Mouse (Mus musculus) midbrain, embryonic 14.5 days (tissue): Measurements from ENCODE around the gene Snx8. TPM values are rescaled to one million over a fixed set of nuclear protein-coding genes. Genes with fewer than 3 reads are reported as not detected.

Source experiments
- ATAC-seq: fragments of 200-750 bp; cut with Nextera tagmentation; 2 replicates; pipeline ENCODE4 v1.8.0; 2017; ENCODE audit warnings: moderate number of reproducible peaks, moderate library complexity; ENCODE audit not compliant: low FRiP score, low TSS enrichment
- DNase-seq: peaks from one replicate; pipeline ENCODE4 v3.0.0-alpha.2; 2015
- H3K27ac ChIP-seq: fragments of 300-500 bp; sonication (generic); replicated peaks from 2 replicates; pipeline ENCODE4 v1.5.1; 2014; ENCODE audit warnings: mild to moderate bottlenecking, low read depth, low read length, moderate library complexity
- H3K27me3 ChIP-seq: fragments of 300-500 bp; sonication (generic); 2 replicates; pipeline ENCODE4 v1.6.1; 2014; ENCODE audit warnings: low read length, control low read depth, mixed read lengths; ENCODE audit not compliant: control insufficient read depth, insufficient read depth
- H3K36me3 ChIP-seq: fragments of 300-500 bp; sonication (generic); 2 replicates; pipeline ENCODE4 v1.6.1; 2014; ENCODE audit warnings: low read length, control low read depth; ENCODE audit not compliant: control insufficient read depth, insufficient read depth
- H3K4me1 ChIP-seq: fragments of 300-500 bp; sonication (generic); 2 replicates; pipeline ENCODE4 v1.6.1; 2014; ENCODE audit warnings: mild to moderate bottlenecking, antibody characterized with exemption, low read length, control low read depth; ENCODE audit not compliant: control insufficient read depth, insufficient read depth
- H3K4me2 ChIP-seq: fragments of 300-500 bp; sonication (generic); 2 replicates; pipeline ENCODE4 v1.6.1; 2014; ENCODE audit warnings: mild to moderate bottlenecking, low read length, moderate library complexity
- H3K4me3 ChIP-seq: fragments of 300-500 bp; sonication (generic); replicated peaks from 2 replicates; pipeline ENCODE4 v1.5.1; 2014; ENCODE audit warnings: low read depth, low read length
- H3K9ac ChIP-seq: fragments of 300-500 bp; sonication (generic); replicated peaks from 2 replicates; pipeline ENCODE4 v1.6.1; 2014; ENCODE audit warnings: mild to moderate bottlenecking, low read length, moderate library complexity
- H3K9me3 ChIP-seq: fragments of 300-500 bp; sonication (generic); 2 replicates; pipeline ENCODE4 v1.6.1; 2016; ENCODE audit warnings: low read length, control low read depth, mixed read lengths; ENCODE audit not compliant: control insufficient read depth
- WGBS: fragments of 180-500 bp; shearing (Covaris S2); extraction: QIAGEN DNeasy Blood & Tissue Kit; methylation state at CpG from one replicate; pipeline ENCODE4 v1.1.7; 2014; 5-methylcytosine and 5-hydroxymethylcytosine counted together
- polyA plus RNA-seq: library from polyadenylated mRNA; unstranded; fragments of >200 nt; fragmentation: Nextera tagmentation; extraction: Ambion mirVana; gene quantifications from 2 replicates; pipeline ENCODE4 v1.2.1, GENCODE M21; 2014

The Snx8 gene
- polyA plus RNA-seq, 1 experiment from 2014 or later, result 13.4 TPM

DNA sequence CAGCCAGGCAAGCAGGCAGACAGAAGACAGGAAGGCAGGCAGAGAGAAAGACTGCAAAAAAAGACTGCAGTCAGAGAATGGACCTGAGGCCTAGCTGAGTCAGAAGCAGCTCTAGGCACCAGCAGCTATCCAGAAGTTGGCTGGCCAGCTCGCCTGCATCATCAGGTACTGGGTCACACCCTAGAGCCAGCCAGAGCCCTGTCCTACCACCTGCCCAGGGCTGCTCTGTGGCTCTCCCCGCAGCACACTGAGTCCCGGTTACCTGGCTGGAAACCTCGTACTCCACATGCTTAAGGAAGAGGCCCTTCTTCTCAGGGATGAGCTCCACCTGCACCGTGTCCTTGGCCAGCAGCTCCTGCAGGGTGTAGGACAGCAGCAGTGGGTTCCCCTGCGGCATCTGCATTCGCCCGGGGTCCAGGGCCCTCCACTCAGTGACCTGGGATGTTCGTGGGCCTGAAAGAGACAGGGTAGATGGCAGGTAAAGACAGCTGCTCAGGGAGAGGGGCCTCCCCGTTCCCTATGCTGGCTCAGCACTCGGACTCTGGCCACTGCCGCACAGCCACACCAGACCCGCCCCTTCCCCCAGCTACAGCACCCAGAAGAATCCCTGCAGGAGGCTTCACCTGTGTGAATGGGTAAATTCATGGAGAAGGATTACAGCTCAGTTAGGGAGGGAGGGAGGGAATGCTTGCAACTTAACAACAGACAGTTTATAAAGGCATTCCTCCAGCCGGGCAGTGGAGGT, 29.0 kb downstream of the Snx8 start:
- Histone ChIP-seq H3K36me3 (peaks cover 25% of the 10 kb centered on the region), H3K4me3 (no peak overlapping the region), H3K4me1 (no peaks in the 10 kb centered on the region), H3K27ac (no peak overlapping the region), H3K4me2 (no peak overlapping the region), H3K27me3 (no peaks in the 10 kb centered on the region), H3K9ac (no peak overlapping the region), H3K9me3 (no peaks in the 10 kb centered on the region)
- 79% methylated on average over 14 of the region's 14 CpGs for WGBS
- ATAC-seq (no peak), DNase-seq (no peak)

DNA sequence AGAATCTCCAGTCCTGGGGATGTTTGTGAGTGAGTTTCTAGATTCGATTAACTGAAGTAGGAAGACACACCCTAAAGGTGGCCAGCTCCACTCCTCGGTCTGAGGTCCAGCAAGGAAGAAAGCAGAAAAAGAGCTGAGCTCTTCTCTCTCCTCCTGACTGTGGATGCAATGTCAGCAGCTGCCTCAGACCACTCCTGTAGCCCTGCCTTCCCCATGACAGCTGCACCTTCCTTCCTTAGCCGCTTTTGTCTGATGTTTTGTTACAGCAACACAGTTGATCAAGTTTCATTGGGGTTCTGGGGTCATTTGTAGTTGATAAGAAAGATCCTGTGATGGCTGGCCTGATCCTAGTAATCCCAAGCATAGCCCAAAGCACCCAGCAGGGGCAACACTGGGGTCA, 31.6 kb downstream of the Snx8 start:
- Histone ChIP-seq H3K27me3 (no peaks in the 10 kb centered on the region), H3K4me2 (no peak overlapping the region), H3K9me3 (no peaks in the 10 kb centered on the region), H3K36me3 (peaks cover 48% of the 10 kb centered on the region), H3K27ac (no peak overlapping the region), H3K9ac (no peak overlapping the region), H3K4me1 (no peaks in the 10 kb centered on the region), H3K4me3 (no peak overlapping the region)
- 99% methylated on average over 3 of the region's 3 CpGs for WGBS
- DNase-seq, result no peak
- no peak for ATAC-seq

DNA sequence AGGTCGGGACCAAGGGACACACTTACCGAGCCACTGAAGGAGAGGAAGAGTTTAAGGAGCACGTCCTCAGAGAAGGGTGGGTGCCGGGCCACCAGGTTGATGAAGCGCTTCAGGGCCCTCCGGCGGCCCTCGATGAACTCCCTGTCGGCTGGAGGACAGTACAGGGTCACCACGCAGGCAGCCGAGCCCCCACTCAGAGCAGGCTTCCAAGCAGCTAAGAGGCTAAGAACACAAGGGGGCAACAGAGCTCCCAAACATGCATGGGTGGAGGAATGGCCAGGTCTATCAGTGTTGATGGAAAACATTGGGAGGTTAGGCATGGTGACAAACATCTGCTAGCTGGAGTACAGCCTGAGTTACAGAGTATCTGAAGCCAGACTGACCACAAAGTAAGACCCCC, 33.1 kb downstream of the Snx8 start:
- H3K9me3 ChIP-seq, result no peaks in the 10 kb centered on the region
- peaks cover 63% of the 10 kb centered on the region for H3K36me3 ChIP-seq
- H3K9ac ChIP-seq, result no peak overlapping the region
- H3K27ac ChIP-seq, result no peak overlapping the region
- ATAC-seq (no peak), DNase-seq (no peak)
- 84% methylated on average over 11 of the region's 11 CpGs for WGBS
- H3K27me3 ChIP-seq, result no peaks in the 10 kb centered on the region
- no peak overlapping the region for H3K4me3 ChIP-seq
- H3K4me1 ChIP-seq, result no peaks in the 10 kb centered on the region
- no peak overlapping the region for H3K4me2 ChIP-seq

DNA sequence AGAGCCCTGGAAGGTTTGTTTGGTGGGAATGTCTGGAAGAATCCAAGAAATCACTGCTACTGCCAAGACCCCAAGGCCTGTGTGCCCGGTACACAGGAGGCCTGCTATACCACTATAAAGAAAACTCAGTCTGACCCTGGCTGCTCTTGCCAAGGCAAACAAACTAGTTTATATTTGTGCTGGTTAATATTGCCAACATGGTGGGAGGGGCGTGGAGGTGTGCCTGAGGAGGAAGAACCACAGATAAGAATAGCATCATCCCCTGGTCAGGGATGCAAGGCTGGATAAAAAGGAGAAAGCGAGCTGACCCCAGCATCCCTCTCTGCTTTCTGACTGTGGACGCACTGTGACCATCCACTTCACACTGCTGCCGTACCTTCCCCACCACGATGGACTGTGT, 36.7 kb downstream of the Snx8 start:
- no peak overlapping the region for H3K9ac ChIP-seq
- DNase-seq (no peak), ATAC-seq (no peak)
- 96% methylated on average over 6 of the region's 6 CpGs for WGBS
- no peak overlapping the region for H3K4me3 ChIP-seq
- H3K27me3 ChIP-seq, result no peaks in the 10 kb centered on the region
- H3K4me1 ChIP-seq, result no peaks in the 10 kb centered on the region
- peaks cover 51% of the 10 kb centered on the region for H3K36me3 ChIP-seq
- H3K4me2 ChIP-seq, result no peak overlapping the region
- H3K27ac ChIP-seq, result no peak overlapping the region
- no peaks in the 10 kb centered on the region for H3K9me3 ChIP-seq

DNA sequence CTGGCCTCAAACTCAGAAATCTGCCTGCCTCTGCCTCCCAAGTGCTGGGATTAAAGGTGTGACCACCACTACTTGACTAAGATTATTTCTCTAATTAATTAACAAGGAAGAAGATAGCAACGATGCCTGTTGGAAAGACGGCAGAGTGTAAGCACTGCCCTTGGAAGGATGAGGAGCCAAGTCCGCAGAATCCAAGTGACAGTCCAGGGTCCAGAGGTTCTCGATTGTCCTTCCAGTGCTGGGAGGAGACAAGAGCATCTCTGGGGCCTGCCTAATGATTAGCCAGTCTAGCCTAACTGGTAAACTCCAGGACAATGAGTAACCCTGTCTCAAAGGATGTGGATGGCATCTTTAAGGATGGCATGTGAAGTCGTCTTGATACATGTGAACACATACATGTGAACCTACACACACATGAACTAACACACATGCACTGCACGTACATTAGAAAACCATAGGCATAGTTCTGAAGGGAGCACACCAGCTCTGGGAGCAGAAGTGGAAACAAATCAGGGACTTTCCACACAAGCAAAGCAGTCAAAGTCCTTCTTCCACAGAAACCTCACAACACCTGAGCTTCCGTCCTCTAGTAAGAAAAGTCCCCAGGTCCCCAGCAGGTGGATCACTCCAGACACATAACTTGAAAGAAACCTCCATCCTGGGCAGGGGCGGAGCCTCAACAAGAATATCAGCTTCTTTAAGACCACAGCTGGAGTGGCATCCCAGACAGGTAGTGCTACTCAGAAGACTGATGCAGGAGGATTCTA, 38.1 kb downstream of the Snx8 start:
- Histone ChIP-seq H3K9me3 (no peaks in the 10 kb centered on the region), H3K4me2 (no peak overlapping the region), H3K4me1 (no peaks in the 10 kb centered on the region), H3K27ac (no peak overlapping the region), H3K4me3 (no peak overlapping the region), H3K36me3 (peaks cover 52% of the 10 kb centered on the region), H3K27me3 (no peaks in the 10 kb centered on the region), H3K9ac (no peak overlapping the region)
- no peak for DNase-seq
- no peak for ATAC-seq
- 94% methylated on average over 8 of the region's 8 CpGs for WGBS

DNA sequence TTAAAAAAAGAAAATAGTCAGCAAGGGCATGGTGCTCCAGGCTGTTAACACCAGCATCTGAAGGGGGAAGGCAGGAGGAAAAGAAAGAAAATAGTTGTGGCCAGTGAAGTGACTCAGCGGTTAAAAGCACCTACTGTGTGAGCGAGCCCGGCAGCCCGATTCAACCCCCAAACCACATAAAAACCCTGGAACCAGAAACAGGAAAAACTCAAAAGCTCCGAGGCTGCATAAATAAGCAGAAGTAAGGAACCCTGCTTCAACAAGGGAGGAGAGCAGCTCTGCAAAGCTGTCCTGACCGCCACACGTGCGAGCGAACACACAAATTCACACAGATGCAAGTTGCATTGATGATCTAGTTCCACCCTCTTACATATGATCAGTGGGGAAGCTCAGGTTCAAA, 39.2 kb downstream of the Snx8 start:
- Histone ChIP-seq H3K9ac (no peak overlapping the region), H3K4me2 (no peak overlapping the region), H3K4me3 (no peak overlapping the region), H3K4me1 (no peaks in the 10 kb centered on the region), H3K27ac (no peak overlapping the region), H3K9me3 (no peaks in the 10 kb centered on the region), H3K27me3 (no peaks in the 10 kb centered on the region), H3K36me3 (peaks cover 53% of the 10 kb centered on the region)
- 98% methylated on average over 9 of the region's 9 CpGs for WGBS
- ATAC-seq, result no peak
- DNase-seq, result no peak

DNA sequence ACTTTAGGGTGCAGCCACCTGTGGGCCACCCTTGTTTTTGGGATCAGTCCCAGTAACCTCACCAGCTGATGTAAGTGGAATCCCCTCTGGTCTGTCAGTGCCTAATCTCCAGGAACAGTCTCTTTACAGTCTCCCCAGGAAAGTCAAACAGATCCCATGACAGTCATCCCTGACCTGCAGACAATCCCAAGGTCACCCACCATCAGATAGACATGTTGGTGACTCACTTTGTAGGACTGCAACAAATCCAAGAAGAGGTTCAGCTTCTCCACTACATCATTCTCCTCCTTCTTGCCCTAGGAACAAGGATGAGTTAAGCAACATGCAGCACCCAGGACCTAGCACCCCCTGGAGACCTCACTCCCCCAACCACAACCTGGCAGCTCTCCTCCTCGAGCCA, 43.0 kb downstream of the Snx8 start:
- H3K4me3 ChIP-seq, result no peak overlapping the region
- 85% methylated on average over 1 of the region's 1 CpGs for WGBS
- H3K36me3 ChIP-seq, result peaks cover 37% of the 10 kb centered on the region
- H3K27ac ChIP-seq, result no peak overlapping the region
- H3K27me3 ChIP-seq, result no peaks in the 10 kb centered on the region
- no peak for DNase-seq
- no peaks in the 10 kb centered on the region for H3K9me3 ChIP-seq
- no peaks in the 10 kb centered on the region for H3K4me1 ChIP-seq
- no peak overlapping the region for H3K4me2 ChIP-seq
- H3K9ac ChIP-seq, result no peak overlapping the region
- ATAC-seq, result no peak

DNA sequence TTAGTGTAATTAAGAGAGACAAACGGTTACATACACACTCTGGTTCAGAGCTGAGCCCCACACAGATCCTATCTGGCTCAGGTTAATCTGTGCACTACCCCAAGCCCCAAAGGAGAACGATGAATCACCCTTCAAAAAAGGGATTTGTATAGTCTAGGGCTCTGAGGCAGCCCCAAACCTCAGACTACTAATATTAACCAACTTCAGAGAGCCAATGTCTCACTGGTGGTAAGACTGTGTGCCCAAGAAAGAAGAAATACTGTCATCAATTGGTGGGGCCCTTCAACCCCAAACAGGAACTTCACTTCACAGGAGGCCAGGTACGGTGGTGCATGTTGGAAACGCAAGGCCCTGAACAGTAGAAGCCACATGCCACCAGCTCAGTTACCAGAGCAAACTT, 43.8 kb downstream of the Snx8 start:
- no peak for ATAC-seq
- H3K36me3 ChIP-seq, result peaks cover 38% of the 10 kb centered on the region
- no peaks in the 10 kb centered on the region for H3K27me3 ChIP-seq
- H3K4me2 ChIP-seq, result no peak overlapping the region
- 96% methylated on average over 4 of the region's 4 CpGs for WGBS
- no peak for DNase-seq
- H3K9me3 ChIP-seq, result no peaks in the 10 kb centered on the region
- no peaks in the 10 kb centered on the region for H3K4me1 ChIP-seq
- H3K27ac ChIP-seq, result no peak overlapping the region
- no peak overlapping the region for H3K9ac ChIP-seq
- no peak overlapping the region for H3K4me3 ChIP-seq

DNA sequence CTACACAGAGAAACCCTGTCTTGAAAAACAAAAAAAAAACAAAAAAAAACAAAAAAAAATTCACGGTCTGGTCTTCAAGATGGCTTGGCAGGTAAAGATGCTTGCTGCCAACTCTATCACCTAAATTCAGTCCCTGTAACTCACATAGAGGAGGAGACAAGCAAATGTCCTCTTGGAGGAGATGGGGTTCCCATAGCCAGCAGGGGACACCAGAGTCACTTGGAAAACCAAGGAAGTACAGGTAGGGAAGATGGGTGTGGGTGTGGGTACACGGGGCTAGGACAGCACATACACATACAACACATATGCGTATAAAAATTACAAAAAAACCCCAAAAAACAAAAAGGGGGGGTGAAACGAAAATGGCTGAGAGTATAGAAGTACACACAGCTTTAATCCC, 46.2 kb downstream of the Snx8 start:
- H3K27me3 ChIP-seq, result no peaks in the 10 kb centered on the region
- no peak for DNase-seq
- 92% methylated on average over 4 of the region's 4 CpGs for whole genome bisulfite sequencing

More for the DNA sequence above, 46.2 kb downstream of the Snx8 start:
- H3K9me3 ChIP-seq, result no peaks in the 10 kb centered on the region
- ATAC-seq, result no peak
- no peak overlapping the region for H3K9ac ChIP-seq
- no peak overlapping the region for H3K27ac ChIP-seq
- no peak overlapping the region for H3K4me2 ChIP-seq
- no peaks in the 10 kb centered on the region for H3K4me1 ChIP-seq
- peaks cover 51% of the 10 kb centered on the region for H3K36me3 ChIP-seq
- no peak overlapping the region for H3K4me3 ChIP-seq
